Mouse (Mus musculus): ENCODE measurements around the gene Gtf3c2.
"Not testable (repeated sequence)": the region's sequence is repeated elsewhere in the genome, so short reads cannot be mapped to it uniquely, and the experiment has no call there.

The Gtf3c2 gene

GRCm38 (mm10) chr5:31179766-31180630, at the start of gene Gtf3c2, which contains the start of gene Gm29609:
Gene Gtf3c2 (minus strand): TSS chr5:31180144.
Gene Gm29609 (minus strand): TSS chr5:31179911.
- peak; percentile 95 to 97 for DNase-seq (ENCODE audit: low spot score in 2 of 2)

DNA sequence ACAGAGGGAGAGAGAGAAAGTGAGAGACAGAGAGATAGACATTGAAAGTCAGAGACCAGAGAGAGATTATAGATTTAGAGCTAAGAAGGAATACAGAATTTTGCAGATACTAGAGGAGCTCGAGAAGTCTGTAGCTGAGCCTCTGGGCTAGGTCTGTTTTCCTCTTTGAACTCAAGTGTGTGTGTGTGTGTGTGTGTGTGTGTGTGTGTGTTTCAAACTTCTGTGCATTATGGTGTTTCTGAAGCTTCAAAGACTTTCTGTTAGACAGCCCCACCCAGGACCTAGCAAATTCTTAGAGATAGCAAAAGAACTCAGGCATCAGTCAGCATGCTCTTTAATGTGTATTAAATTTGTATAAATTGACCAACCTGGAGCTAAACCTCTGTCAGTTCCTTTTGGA, 46.7 kb upstream of the Gtf3c2 start:
- DNase-seq (ENCODE audit: low spot score in 2 of 2) = no peak

DNA sequence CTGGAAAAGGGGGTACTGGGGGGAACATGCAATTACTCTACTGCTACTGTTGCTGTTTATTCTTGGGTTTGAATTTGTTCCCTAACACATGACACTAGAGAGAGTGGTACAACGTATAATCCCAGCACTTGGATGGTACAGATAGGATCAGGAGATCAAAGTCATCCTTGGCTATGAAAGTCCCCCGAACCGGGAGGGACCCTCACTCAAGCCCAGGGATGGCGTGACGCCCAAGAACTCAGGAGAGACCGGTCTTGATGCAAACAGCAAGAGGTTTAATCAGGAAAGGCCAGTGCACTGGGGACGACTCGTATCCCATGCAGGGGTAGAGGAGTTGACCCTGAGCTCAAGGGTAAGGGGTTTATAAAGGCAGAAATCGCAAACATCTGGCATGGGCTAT, 42.8 kb upstream of the Gtf3c2 start:
- no peak for DNase-seq (ENCODE audit: low spot score in 2 of 2)

- peak in 1 of 2 experiments; percentile 32 for DNase-seq (ENCODE audit: low spot score in 2 of 2)
These were observed 41.5 kb upstream of the Gtf3c2 start for GRCm38 (mm10) chr5:31221304-31221945.

DNA sequence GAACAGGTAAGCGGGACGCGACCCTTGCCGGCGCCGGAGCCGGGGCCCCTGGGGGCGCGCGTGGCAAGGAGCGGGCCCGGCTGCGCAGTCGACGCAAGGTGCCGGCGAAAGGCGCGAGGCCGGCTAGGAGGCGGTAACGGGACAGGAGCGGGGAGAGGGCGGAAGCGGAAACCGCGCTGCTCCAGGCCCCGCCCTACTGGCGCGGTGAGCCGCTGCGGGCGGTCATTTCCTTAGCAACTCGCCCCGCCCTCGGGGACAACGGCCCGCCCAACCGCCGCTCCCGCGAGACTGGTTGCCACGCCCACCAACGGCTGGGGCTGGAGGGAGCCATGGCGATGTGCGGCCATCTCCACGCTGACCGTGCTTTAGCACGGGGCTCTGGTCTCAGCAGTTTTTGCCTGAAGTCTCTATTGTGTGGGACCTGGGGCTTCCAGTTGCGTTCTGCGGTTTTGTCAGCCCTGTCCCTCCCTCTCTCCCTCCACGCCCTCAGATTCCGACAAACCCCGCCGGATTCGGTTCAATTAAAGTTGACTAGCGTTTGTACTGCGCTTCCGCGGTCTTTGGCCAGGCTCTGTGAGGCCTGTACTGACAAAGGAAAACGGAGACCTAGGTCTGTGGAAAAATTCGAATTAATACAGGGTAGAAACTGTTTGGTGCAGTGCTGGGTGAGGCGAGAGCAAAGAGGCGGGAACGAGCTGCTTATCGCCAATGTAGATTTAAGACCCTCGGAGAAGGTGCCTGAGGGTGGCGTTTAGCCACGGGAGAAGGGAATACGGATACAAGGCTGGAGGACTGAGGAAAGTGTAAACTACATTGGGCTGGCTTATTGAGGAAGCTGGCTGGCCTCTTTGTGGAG, 40.7 kb upstream of the Gtf3c2 start, which contains the start of gene Ppm1g:
TSS of gene Ppm1g (minus strand) at position 240 of the 856 bp plus-strand sequence.
- DNase-seq (ENCODE audit: low spot score in 2 of 2) = peak; percentile 97

DNA sequence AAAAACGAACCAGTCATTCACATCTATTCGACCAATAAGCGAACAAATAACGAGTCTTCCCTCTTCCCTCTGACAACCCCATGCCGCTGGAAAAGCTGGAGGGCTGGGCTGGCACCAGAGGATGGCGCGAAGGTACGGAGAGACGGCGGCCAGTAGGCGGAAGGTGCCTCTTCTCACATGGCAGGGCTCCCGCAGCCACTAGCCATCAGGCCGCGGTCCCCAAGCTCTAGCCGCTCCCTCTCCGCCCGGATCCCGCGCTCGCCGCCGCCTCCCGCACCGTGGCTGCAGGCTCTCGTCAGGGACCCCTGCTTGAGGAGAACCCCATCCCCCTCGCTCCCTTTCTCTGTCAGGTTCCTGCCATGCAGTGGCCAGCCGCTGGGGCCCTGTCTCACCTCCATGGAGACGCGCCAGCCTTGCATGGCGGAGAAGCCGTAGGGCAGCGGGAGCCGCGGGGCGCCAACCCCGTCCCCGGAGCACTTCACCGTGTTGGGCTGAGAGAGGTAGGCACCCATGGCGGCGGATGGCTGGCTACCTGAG, 40.0 kb upstream of the Gtf3c2 start:
- no peak for DNase-seq (ENCODE audit: low spot score in 2 of 2)

- no peak for DNase-seq (ENCODE audit: low spot score in 2 of 2)
These were observed 39.5 kb upstream of the Gtf3c2 start for GRCm38 (mm10) chr5:31219474-31219873.

- no peak for DNase-seq (ENCODE audit: low spot score in 2 of 2)
These were observed 39.1 kb upstream of the Gtf3c2 start for GRCm38 (mm10) chr5:31219070-31219469.

- DNase-seq (ENCODE audit: low spot score in 2 of 2) = peak; percentile 37 to 39
These were observed 38.4 kb upstream of the Gtf3c2 start for GRCm38 (mm10) chr5:31218294-31218693.

- DNase-seq (ENCODE audit: low spot score in 2 of 2) = not testable (repeated sequence)
These were observed 36.6 kb upstream of the Gtf3c2 start for GRCm38 (mm10) chr5:31216554-31216953.

DNA sequence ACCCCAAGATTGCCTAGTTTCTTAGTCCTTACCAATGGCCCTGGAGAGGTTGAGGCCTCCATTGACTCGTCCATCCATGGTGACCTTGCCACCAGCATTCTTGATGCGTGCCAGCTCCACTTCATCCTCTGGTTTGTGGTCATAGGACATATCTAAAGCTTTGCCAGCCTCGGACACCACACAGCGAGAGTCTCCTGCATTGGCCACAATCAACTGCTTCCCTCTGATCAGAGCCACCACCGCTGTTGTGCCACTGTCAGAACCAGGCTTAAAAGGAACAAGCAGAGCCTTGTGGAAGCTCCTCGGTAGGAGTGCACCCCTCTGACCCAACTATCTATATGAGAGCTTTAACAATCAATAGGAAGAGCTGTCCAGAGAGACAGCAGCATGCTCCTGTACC, 24.5 kb upstream of the Gtf3c2 start:
- no peak for DNase-seq (ENCODE audit: low spot score in 2 of 2)

DNA sequence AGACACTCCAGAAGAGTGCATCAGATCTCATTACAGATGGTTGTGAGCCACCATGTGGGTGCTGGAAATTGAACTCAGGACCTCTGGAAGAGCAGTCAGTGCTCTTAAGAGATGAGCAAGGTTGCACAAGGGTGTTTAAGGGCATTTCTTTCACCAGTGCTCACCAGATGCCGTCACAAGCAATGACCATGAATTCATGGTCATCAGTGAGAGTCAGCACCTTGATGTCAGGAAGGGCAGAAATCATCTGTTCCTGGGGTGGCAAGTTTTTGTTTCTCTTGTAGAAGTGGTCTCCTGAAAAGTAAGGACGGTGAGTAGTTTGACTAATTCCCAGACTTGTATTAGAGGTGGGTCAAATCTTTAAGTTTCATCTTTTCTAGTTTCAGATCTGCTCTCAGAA, 23.9 kb upstream of the Gtf3c2 start:
- no peak for DNase-seq (ENCODE audit: low spot score in 2 of 2)

GRCm38 (mm10) chr5:31202933-31203332, 23.0 kb upstream of the Gtf3c2 start:
- no peak for DNase-seq (ENCODE audit: low spot score in 2 of 2)

DNA sequence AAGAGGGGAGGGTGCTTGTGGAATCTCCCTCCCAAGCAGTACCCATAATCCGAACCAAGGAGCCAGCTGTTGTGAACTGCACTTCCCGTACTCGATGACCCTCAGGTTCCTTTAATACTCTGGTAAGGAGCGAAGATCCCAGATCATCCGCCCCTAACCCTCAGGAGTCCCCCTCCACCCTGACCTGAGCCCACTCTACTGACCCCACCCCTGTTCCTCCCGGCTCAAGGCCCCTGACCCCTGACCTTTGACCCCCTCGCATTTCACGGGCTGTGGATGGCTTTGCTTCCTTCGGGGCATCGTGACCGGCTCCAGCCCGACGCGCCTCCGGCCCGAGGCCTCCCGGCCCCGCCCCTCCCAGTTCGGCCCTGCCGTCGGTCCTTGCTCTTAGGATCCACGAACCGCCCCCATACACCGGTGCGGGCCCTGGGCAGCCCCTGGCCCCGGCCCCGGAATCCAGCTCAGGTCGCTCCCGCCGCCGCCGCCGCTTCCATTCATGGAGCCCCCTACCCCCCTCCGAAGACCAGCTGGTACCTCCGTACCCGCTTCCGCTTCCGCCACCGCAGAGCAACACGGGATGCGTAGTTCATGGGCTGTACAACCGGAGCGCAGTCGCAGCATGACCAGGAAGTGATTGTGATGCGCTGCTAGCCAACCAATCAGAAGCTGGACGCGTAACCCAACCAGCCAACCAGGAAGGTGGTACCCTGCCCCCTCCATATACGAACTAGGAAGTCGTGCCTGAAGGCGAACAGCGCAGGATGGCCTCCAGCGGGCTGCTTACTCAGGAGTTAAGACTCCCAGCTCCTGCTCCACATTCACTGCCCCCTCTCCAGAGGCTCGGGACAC, 22.0 kb upstream of the Gtf3c2 start, which contains the start of gene Zfp513:
TSS of gene Zfp513 (minus strand) at position 562 of the 849 bp plus-strand sequence.
- peak; percentile 94 to 95 for DNase-seq (ENCODE audit: low spot score in 2 of 2)

- no peak for DNase-seq (ENCODE audit: low spot score in 2 of 2)
These were observed 21.2 kb upstream of the Gtf3c2 start for GRCm38 (mm10) chr5:31201042-31201741.

DNA sequence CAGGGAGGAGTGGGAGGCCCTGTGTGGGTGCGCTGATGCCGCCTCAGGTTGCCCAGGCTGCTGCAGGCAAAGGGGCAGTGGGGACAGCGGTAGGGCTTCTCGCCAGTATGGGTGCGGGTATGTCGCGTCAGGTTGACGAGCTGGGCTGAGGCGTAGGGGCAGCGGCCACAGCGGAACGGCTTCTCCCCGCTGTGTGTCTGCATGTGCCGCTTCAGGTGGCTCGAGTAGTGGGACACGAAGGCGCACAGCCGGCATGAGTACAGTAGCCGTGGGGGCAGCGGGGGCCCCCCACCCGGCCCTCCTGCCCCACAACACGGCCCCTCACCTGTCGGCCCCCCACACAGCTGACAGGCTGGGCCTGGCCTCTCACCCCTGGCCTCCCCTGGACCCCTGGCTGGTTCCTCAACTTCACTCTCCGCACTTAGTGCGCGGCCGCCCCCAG, 20.4 kb upstream of the Gtf3c2 start:
- no peak for DNase-seq (ENCODE audit: low spot score in 2 of 2)

- no peak for DNase-seq (ENCODE audit: low spot score in 2 of 2)
These were observed 19.9 kb upstream of the Gtf3c2 start for GRCm38 (mm10) chr5:31199893-31200292.

DNA sequence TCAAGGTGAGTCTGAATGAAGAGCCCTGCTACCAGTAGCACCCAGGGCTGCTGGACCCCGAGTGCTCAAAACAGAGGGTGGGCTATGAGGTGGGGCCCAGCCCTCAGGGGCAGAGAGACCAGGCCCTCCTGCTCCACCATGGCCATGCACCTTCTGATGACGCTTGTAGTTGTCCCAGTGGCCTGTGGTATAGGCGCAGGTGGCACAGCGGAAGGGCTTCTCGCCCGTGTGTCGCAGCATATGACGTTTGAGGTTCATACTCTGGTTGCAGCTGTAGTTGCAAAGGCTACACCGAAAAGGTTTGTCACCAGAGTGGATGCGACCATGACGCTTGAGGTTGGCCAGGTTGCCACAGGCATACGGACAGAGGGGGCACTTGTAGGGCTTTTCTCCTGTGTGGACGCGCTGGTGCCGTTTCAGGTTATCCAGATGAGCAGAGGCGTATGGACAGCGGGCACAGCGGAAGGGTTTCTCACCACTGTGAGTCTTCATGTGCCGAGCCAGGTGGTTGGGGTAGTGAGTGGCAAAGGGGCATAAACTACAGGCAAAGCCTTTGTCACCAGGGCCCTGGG, 19.5 kb upstream of the Gtf3c2 start:
- DNase-seq (ENCODE audit: low spot score in 2 of 2) = no peak

GRCm38 (mm10) chr5:31198616-31199320, 18.8 kb upstream of the Gtf3c2 start:
- DNase-seq (ENCODE audit: low spot score in 2 of 2) = no peak

Data from natural killer cell, adult 2 months (primary cell).